Mouse (Mus musculus) G1E (cell line): ENCODE results near the gene Nkx3-2.

Experiments used
- CTCF ChIP-seq: IDR thresholded peaks from 2 replicates; pipeline ENCODE4 v1.5.1; 2012; ENCODE audit warnings: low read depth, low read length, inconsistent platforms, mixed read lengths
- GATA1 ChIP-seq: IDR thresholded peaks from 2 replicates; pipeline ENCODE4 v1.6.1; 2012; ENCODE audit warnings: borderline replicate concordance, low read length, inconsistent platforms, mixed read lengths

GRCm38 (mm10) chr5:41806176-41806575 lies 41.9 kb upstream of the Nkx3-2 start:
- TF ChIP-seq CTCF (no peak), GATA1 (no peak)
